Mouse (Mus musculus) thymus, adult 2 months (tissue): Measurements from ENCODE around the gene Frmd6.

Experiments used
- CTCF ChIP-seq: fragments of 200-500 bp; IDR thresholded peaks from 2 replicates; pipeline ENCODE4 v1.5.1; 2012; ENCODE audit warnings: mild to moderate bottlenecking, control low read depth, low read length, moderate library complexity, borderline replicate concordance; ENCODE audit not compliant: control insufficient read depth, poor library complexity, insufficient read depth; ENCODE audit errors: extremely low read depth
- POLR2A ChIP-seq: fragments of 200-500 bp; IDR thresholded peaks from 2 replicates; pipeline ENCODE4 v1.6.1; 2012; ENCODE audit warnings: mild to moderate bottlenecking, low read length, control low read depth, moderate library complexity; ENCODE audit not compliant: control insufficient read depth, poor library complexity, insufficient read depth; ENCODE audit errors: extremely low read depth

GRCm38 (mm10) chr12:70895275-70895674 lies 70.0 kb downstream of the Frmd6 start:
- no peak for TF ChIP-seq CTCF
- TF ChIP-seq POLR2A: no peak
